Mouse (Mus musculus): Measurements from ENCODE around the gene Knstrn. TPM values are rescaled to one million over a fixed set of nuclear protein-coding genes. Genes with fewer than 3 reads are reported as not detected.

The Knstrn gene
- polyA plus RNA-seq, 1 experiment from 2014 or later = 157 TPM

- 68% methylated on average over 4 of the region's 4 CpGs for WGBS
Measured at GRCm38 (mm10) chr2:118802542-118803118, 11.2 kb upstream of the Knstrn start.

GRCm38 (mm10) chr2:118804474-118804873 lies 9.3 kb upstream of the Knstrn start:
- H3K36me3 ChIP-seq = no peaks in the 10 kb centered on the region
- H3K27me3 ChIP-seq (ENCODE audit: low read depth, poor library complexity, severe bottlenecking) = no peaks in the 10 kb centered on the region
- H3K4me1 ChIP-seq = no peaks in the 10 kb centered on the region
- no peaks in the 10 kb centered on the region for H3K9me3 ChIP-seq (replicated peaks)
- WGBS = 74% methylated on average over 2 of the region's 2 CpGs
- DNase-seq (ENCODE audit: low spot score) = no peak
- no peak overlapping the region for H3K27ac ChIP-seq
- H3K4me3 ChIP-seq = no peak overlapping the region

More at GRCm38 (mm10) chr2:118802542-118803118, 11.2 kb upstream of the Knstrn start:
- Histone ChIP-seq H3K36me3 (no peaks in the 10 kb centered on the region), H3K27ac (no peak overlapping the region), H3K4me3 (no peak overlapping the region), H3K9me3 (replicated peaks) (no peaks in the 10 kb centered on the region), H3K27me3 (ENCODE audit: low read depth, poor library complexity, severe bottlenecking) (no peaks in the 10 kb centered on the region), H3K4me1 (no peaks in the 10 kb centered on the region)
- DNase-seq (ENCODE audit: low spot score) = no peak

GRCm38 (mm10) chr2:118805137-118805536 lies 8.7 kb upstream of the Knstrn start:
- no peak for DNase-seq (ENCODE audit: low spot score)
- 76% methylated on average over 3 of the region's 3 CpGs for WGBS
- no peaks in the 10 kb centered on the region for H3K27me3 ChIP-seq (ENCODE audit: low read depth, poor library complexity, severe bottlenecking)
- H3K36me3 ChIP-seq = no peaks in the 10 kb centered on the region
- no peak overlapping the region for H3K27ac ChIP-seq
- H3K4me3 ChIP-seq = no peak overlapping the region
- H3K9me3 ChIP-seq (replicated peaks) = no peaks in the 10 kb centered on the region
- H3K4me1 ChIP-seq = no peaks in the 10 kb centered on the region

GRCm38 (mm10) chr2:118805756-118806155 lies 8.0 kb upstream of the Knstrn start:
- Histone ChIP-seq H3K4me3 (no peak overlapping the region), H3K27me3 (ENCODE audit: low read depth, poor library complexity, severe bottlenecking) (no peaks in the 10 kb centered on the region)
- 47% methylated on average over 3 of the region's 3 CpGs for WGBS

GRCm38 (mm10) chr2:118806860-118807259 lies 6.9 kb upstream of the Knstrn start:
- Histone ChIP-seq H3K36me3 (no peaks in the 10 kb centered on the region), H3K9me3 (replicated peaks) (no peaks in the 10 kb centered on the region), H3K27me3 (ENCODE audit: low read depth, poor library complexity, severe bottlenecking) (0 out of 2 replicates have a peak, but pooled peaks cover 4% of the 10 kb centered on the region), H3K4me3 (no peak overlapping the region), H3K27ac (no peak overlapping the region), H3K4me1 (peaks cover 4% of the 10 kb centered on the region)
- DNase-seq (ENCODE audit: low spot score) = no peak
- 74% methylated on average over 4 of the region's 4 CpGs for WGBS

More at GRCm38 (mm10) chr2:118805756-118806155, 8.0 kb upstream of the Knstrn start:
- no peaks in the 10 kb centered on the region for H3K9me3 ChIP-seq (replicated peaks)
- peaks cover 3% of the 10 kb centered on the region for H3K4me1 ChIP-seq
- no peak overlapping the region for H3K27ac ChIP-seq
- no peak for DNase-seq (ENCODE audit: low spot score)
- no peaks in the 10 kb centered on the region for H3K36me3 ChIP-seq

GRCm38 (mm10) chr2:118810861-118811260 lies 2.9 kb upstream of the Knstrn start:
- H3K27ac ChIP-seq = no peak overlapping the region
- peaks cover 15% of the 10 kb centered on the region for H3K4me1 ChIP-seq
- 12% methylated on average over 2 of the region's 2 CpGs for WGBS
- no peak overlapping the region for H3K4me3 ChIP-seq
- H3K36me3 ChIP-seq = peaks cover 8% of the 10 kb centered on the region
- H3K9me3 ChIP-seq (replicated peaks) = no peaks in the 10 kb centered on the region
- no peak for DNase-seq (ENCODE audit: low spot score)
- H3K27me3 ChIP-seq (ENCODE audit: low read depth, poor library complexity, severe bottlenecking) = 0 out of 2 replicates have a peak, but pooled peaks cover 6% of the 10 kb centered on the region

- Histone ChIP-seq H3K9me3 (replicated peaks) (no peaks in the 10 kb centered on the region), H3K27me3 (ENCODE audit: low read depth, poor library complexity, severe bottlenecking) (0 out of 2 replicates have a peak, but pooled peaks cover 6% of the 10 kb centered on the region), H3K4me3 (no peak overlapping the region), H3K27ac (no peak overlapping the region), H3K4me1 (peaks cover 15% of the 10 kb centered on the region), H3K36me3 (peaks cover 26% of the 10 kb centered on the region)
- 60% methylated on average over 1 of the region's 1 CpGs for WGBS
- no peak for DNase-seq (ENCODE audit: low spot score)
Measured at GRCm38 (mm10) chr2:118812724-118813123, 1.1 kb upstream of the Knstrn start.

- no peaks in the 10 kb centered on the region for H3K4me1 ChIP-seq
- H3K36me3 ChIP-seq = peaks cover 93% of the 10 kb centered on the region
- H3K4me3 ChIP-seq = no peak overlapping the region
- WGBS = 92% methylated on average over 5 of the region's 5 CpGs
- H3K9me3 ChIP-seq (replicated peaks) = 0 out of 2 replicates have a peak, but pooled peaks cover 2% of the 10 kb centered on the region
- no peak for DNase-seq (ENCODE audit: low spot score)
- no peak overlapping the region for H3K27ac ChIP-seq
- no peaks in the 10 kb centered on the region for H3K27me3 ChIP-seq (ENCODE audit: low read depth, poor library complexity, severe bottlenecking)
Measured at GRCm38 (mm10) chr2:118822800-118823199, 9.0 kb downstream of the Knstrn start.

- peaks cover 93% of the 10 kb centered on the region for H3K36me3 ChIP-seq
- no peak overlapping the region for H3K27ac ChIP-seq
- 96% methylated on average over 4 of the region's 4 CpGs for WGBS
- no peaks in the 10 kb centered on the region for H3K4me1 ChIP-seq
- DNase-seq (ENCODE audit: low spot score) = no peak
- no peaks in the 10 kb centered on the region for H3K27me3 ChIP-seq (ENCODE audit: low read depth, poor library complexity, severe bottlenecking)
- no peak overlapping the region for H3K4me3 ChIP-seq
- 0 out of 2 replicates have a peak, but pooled peaks cover 2% of the 10 kb centered on the region for H3K9me3 ChIP-seq (replicated peaks)
Measured at GRCm38 (mm10) chr2:118824396-118824795, 10.6 kb downstream of the Knstrn start.

GRCm38 (mm10) chr2:118829096-118829495 lies 15.3 kb downstream of the Knstrn start:
- Histone ChIP-seq H3K4me3 (no peak overlapping the region), H3K27ac (no peak overlapping the region), H3K27me3 (ENCODE audit: low read depth, poor library complexity, severe bottlenecking) (no peaks in the 10 kb centered on the region), H3K4me1 (no peaks in the 10 kb centered on the region), H3K36me3 (peaks cover 100% of the 10 kb centered on the region), H3K9me3 (replicated peaks) (0 out of 2 replicates have a peak, but pooled peaks cover 2% of the 10 kb centered on the region)
- 96% methylated on average over 5 of the region's 5 CpGs for WGBS
- DNase-seq (ENCODE audit: low spot score) = no peak

- H3K4me1 ChIP-seq = no peaks in the 10 kb centered on the region
Measured at GRCm38 (mm10) chr2:118834061-118834460, 20.3 kb downstream of the Knstrn start.

GRCm38 (mm10) chr2:118835115-118835514 lies 21.3 kb downstream of the Knstrn start:
- Histone ChIP-seq H3K27ac (no peak overlapping the region), H3K36me3 (peaks cover 63% of the 10 kb centered on the region), H3K27me3 (ENCODE audit: low read depth, poor library complexity, severe bottlenecking) (no peaks in the 10 kb centered on the region), H3K4me3 (no peak overlapping the region), H3K4me1 (no peaks in the 10 kb centered on the region), H3K9me3 (replicated peaks) (no peaks in the 10 kb centered on the region)
- 91% methylated on average over 6 of the region's 6 CpGs for WGBS
- DNase-seq (ENCODE audit: low spot score) = no peak

More at GRCm38 (mm10) chr2:118834061-118834460, 20.3 kb downstream of the Knstrn start:
- no peaks in the 10 kb centered on the region for H3K27me3 ChIP-seq (ENCODE audit: low read depth, poor library complexity, severe bottlenecking)
- peaks cover 73% of the 10 kb centered on the region for H3K36me3 ChIP-seq
- H3K4me3 ChIP-seq = no peak overlapping the region
- no peak for DNase-seq (ENCODE audit: low spot score)
- H3K27ac ChIP-seq = no peak overlapping the region
- no peaks in the 10 kb centered on the region for H3K9me3 ChIP-seq (replicated peaks)
- WGBS = 89% methylated on average over 6 of the region's 6 CpGs

- H3K4me1 ChIP-seq = no peaks in the 10 kb centered on the region
- no peak overlapping the region for H3K27ac ChIP-seq
- H3K4me3 ChIP-seq = no peak overlapping the region
- no peak for DNase-seq (ENCODE audit: low spot score)
- no peaks in the 10 kb centered on the region for H3K9me3 ChIP-seq (replicated peaks)
- no peaks in the 10 kb centered on the region for H3K27me3 ChIP-seq (ENCODE audit: low read depth, poor library complexity, severe bottlenecking)
- WGBS = 53% methylated on average over 5 of the region's 5 CpGs
- H3K36me3 ChIP-seq = peaks cover 31% of the 10 kb centered on the region
Measured at GRCm38 (mm10) chr2:118838330-118838729, 24.5 kb downstream of the Knstrn start.

All from limb, embryonic 10.5 days (tissue).